Mouse (Mus musculus) stomach, embryonic 16.5 days (tissue): Measurements from ENCODE around the gene Ankrd65. TPM values are rescaled to one million over a fixed set of nuclear protein-coding genes. Genes with fewer than 3 reads are reported as not detected.
A peak's percentile ranks its signal among the peaks of the same experiment; 100 is the strongest.
"Not testable (repeated sequence)": the region's sequence is repeated elsewhere in the genome, so short reads cannot be mapped to it uniquely, and the experiment has no call there.

Experiments used
- ATAC-seq: fragments of 200-750 bp; cut with Nextera tagmentation; 2 replicates; pipeline ENCODE4 v1.8.0; 2017; ENCODE audit warnings: moderate number of reproducible peaks, moderate TSS enrichment; ENCODE audit not compliant: insufficient read depth, low FRiP score
- H3K27ac ChIP-seq: fragments of 300-500 bp; sonication (generic); 2 replicates; pipeline ENCODE4 v1.5.1; 2014; ENCODE audit warnings: low read length
- H3K27me3 ChIP-seq: fragments of 300-500 bp; sonication (generic); 2 replicates; pipeline ENCODE4 v1.6.1; 2014; ENCODE audit warnings: low read length, control low read depth, mixed read lengths; ENCODE audit not compliant: control insufficient read depth, insufficient read depth
- H3K36me3 ChIP-seq: fragments of 300-500 bp; sonication (generic); 2 replicates; pipeline ENCODE4 v1.6.1; 2014; ENCODE audit warnings: low read length; ENCODE audit not compliant: control insufficient read depth, insufficient read depth
- H3K4me1 ChIP-seq: fragments of 300-500 bp; sonication (generic); 2 replicates; pipeline ENCODE4 v1.6.1; 2014; ENCODE audit warnings: low read length, control low read depth, mixed read lengths; ENCODE audit not compliant: control insufficient read depth, insufficient read depth
- H3K4me2 ChIP-seq: fragments of 300-500 bp; sonication (generic); 2 replicates; pipeline ENCODE4 v1.6.1; 2014; ENCODE audit warnings: low read depth, low read length, mixed read lengths
- H3K4me3 ChIP-seq: fragments of 300-500 bp; sonication (generic); replicated peaks from 2 replicates; pipeline ENCODE4 v1.5.1; 2014; ENCODE audit warnings: mild to moderate bottlenecking, low read length
- H3K9ac ChIP-seq: fragments of 300-500 bp; sonication (generic); 2 replicates; pipeline ENCODE4 v1.6.1; 2014; ENCODE audit warnings: low read length
- H3K9me3 ChIP-seq: fragments of 300-500 bp; sonication (generic); replicated peaks from 2 replicates; pipeline ENCODE4 v1.6.1; 2016; ENCODE audit warnings: low read length, control low read depth; ENCODE audit not compliant: control insufficient read depth
- WGBS: fragments of 180-500 bp; shearing (Covaris S2); extraction: QIAGEN DNeasy Blood & Tissue Kit; methylation state at CpG from one replicate; pipeline ENCODE4 v1.1.7; 2014; 5-methylcytosine and 5-hydroxymethylcytosine counted together
- polyA plus RNA-seq: library from polyadenylated mRNA; unstranded; fragments of >200 nt; fragmentation: Nextera tagmentation; extraction: Ambion mirVana; gene quantifications from 2 replicates; pipeline ENCODE4 v1.2.1, GENCODE M21; 2015

Ankrd65 gene
- polyA plus RNA-seq, 1 experiment from 2014 or later = 0.35 TPM

DNA sequence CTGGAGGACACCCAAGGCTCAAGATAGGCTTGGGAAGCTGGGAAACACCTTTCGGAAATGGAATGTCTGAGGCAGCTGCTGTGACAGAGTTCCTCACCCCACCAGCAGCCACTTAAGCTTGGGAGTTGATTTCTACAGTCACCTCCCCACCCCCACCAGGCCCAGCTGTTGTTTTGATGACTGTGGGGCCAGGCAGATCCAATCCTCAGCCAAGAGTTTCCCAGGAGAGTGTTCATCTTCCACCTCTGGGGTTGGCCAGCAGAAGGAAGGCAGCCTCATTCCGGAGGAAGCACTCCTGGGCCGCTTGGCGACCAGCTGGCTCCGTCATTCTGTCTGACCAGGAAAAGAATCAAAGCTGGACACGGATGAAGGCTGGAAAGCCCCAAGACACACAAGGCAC is 9.3 kb upstream of the Ankrd65 start:
- Histone ChIP-seq H3K27ac (no peak overlapping the region), H3K9ac (no peak overlapping the region), H3K9me3 (no peaks in the 10 kb centered on the region), H3K4me3 (no peak overlapping the region), H3K36me3 (no peaks in the 10 kb centered on the region), H3K27me3 (no peaks in the 10 kb centered on the region), H3K4me1 (peaks cover 20% of the 10 kb centered on the region), H3K4me2 (no peak overlapping the region)
- 28% methylated on average over 6 of the region's 6 CpGs for WGBS
- ATAC-seq = no peak

DNA sequence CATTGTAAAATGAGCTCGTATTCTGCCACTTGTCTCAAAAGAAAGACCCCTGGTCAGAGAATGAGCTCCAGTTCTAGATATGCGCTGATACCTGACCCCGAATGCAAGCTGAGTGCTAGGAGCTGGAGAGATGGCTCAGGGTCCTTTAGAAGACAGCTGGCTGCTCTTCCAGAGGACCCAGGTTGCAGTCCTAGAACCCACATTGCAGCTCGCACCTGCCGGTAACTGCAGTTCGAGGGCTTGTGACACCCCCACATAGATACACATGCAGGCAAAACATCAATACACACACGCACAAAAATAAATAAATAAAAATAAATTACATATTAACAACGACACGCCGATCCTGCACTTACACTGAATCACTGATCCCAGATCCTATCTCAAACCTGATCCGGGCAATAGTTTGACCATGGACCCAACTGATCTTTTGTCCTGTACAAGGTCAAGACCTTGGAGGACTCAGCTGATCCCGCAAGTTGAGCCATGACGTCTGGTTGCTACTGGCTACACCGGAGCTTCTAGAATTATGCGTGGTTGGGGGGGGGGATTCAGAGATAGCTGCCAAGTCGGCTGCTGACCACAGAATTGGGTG is 6.7 kb upstream of the Ankrd65 start:
- Histone ChIP-seq H3K36me3 (no peaks in the 10 kb centered on the region), H3K4me1 (peaks cover 7% of the 10 kb centered on the region; the same call in 1 of the 2 replicates), H3K4me2 (peak overlapping the region; percentile 76), H3K9me3 (no peaks in the 10 kb centered on the region), H3K27me3 (no peaks in the 10 kb centered on the region), H3K27ac (peak overlapping the region; percentile 82; the same call in 1 of the 2 replicates), H3K4me3 (peak overlapping the region; percentile 68), H3K9ac (peak overlapping the region; percentile 92)
- ATAC-seq = 0 out of 2 replicates have a peak, but pooled peaks have one; percentile 12
- WGBS = 35% methylated on average over 16 of the region's 16 CpGs

DNA sequence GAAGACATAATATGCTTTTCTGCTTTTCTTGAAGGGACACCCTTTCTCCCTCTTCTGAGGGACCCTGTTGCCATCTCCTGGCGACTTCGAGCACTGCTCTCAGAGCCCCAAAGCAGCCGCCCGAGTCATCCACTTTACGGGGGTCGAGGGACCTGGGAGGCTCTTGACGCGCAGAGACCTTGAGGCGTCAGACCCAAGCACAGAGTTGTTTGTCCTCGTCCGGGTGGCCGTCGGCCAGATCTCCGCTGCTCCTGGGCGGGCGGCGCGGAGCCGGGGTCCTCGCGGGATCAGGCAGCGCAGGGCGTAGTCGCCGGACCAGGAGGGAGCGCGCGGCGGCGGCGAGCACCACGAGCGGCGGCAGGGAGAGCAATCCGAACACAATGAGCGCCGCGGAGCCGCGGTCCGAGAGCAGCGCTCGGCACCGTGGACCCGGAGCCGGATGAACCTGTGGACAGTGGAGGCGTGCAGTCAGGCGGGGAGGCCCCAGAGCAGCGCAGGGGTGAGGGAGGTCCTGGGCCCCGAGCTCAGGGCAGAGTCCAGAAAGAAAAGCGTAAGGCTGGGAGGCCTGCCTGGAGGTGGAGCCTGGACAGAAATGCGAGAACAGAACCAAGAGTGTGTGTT is 6.0 kb upstream of the Ankrd65 start:
- peak overlapping the region; percentile 76 for H3K4me2 ChIP-seq
- peak overlapping the region; percentile 82 for H3K27ac ChIP-seq
- peak overlapping the region; percentile 68 for H3K4me3 ChIP-seq
- WGBS = under 1% methylated on average over 52 of the region's 52 CpGs
- no peaks in the 10 kb centered on the region for H3K9me3 ChIP-seq
- H3K27me3 ChIP-seq = no peaks in the 10 kb centered on the region
- peak; percentile 83 for ATAC-seq
- peak overlapping the region; percentile 92 for H3K9ac ChIP-seq
- no peaks in the 10 kb centered on the region for H3K36me3 ChIP-seq
- peaks cover 7% of the 10 kb centered on the region; the same call in 1 of the 2 replicates for H3K4me1 ChIP-seq

DNA sequence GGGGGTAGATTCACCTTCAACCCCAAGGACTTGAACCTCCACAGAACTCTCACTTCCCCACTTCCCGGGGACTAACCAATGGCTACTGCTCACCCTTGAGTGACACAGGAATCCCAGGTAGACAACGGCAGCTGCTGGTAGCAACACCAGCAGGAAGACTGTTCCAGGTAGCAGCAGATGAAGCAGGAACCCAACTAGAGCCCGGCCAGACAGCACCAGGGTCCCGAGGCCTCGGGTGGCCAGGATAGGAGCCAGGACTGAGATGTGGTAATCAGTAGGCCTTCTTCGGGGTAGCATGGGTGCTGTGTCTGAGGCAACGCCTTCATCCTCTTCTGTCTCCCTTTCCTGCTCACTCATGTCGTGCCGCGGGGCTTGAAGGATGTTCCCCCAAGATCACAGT is 5.0 kb upstream of the Ankrd65 start:
- H3K27ac ChIP-seq = no peak overlapping the region
- no peak for ATAC-seq
- WGBS = 79% methylated on average over 10 of the region's 10 CpGs
- H3K9me3 ChIP-seq = no peaks in the 10 kb centered on the region
- no peaks in the 10 kb centered on the region for H3K27me3 ChIP-seq
- no peaks in the 10 kb centered on the region for H3K36me3 ChIP-seq
- H3K4me2 ChIP-seq = no peak overlapping the region
- H3K9ac ChIP-seq = peak overlapping the region; percentile 9; the same call in 1 of the 2 replicates
- H3K4me1 ChIP-seq = peaks cover 7% of the 10 kb centered on the region; the same call in 1 of the 2 replicates
- H3K4me3 ChIP-seq = no peak overlapping the region

DNA sequence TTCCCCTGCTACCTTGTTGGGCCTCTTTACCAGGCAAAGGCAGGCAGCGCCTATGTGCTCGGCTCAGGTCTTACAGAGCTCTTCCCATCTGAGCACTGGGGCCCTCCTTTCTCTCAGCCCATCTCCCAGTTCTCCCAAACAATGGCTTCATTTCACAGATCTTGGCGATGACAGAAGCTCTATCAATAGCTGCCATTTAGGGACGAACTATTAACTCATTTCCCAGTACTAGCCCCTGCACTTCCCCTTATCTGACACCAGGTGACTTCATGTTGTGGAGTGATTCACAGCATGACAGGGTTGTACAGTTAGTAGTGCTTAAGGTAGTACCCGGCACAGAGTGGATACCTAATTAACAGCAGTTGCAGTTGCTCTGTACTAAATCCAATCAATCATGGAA is 4.4 kb upstream of the Ankrd65 start, which contains the start of gene Tmem88b:
Gene Tmem88b, minus strand, starts transcription at position 56 of the 400 bp plus-strand sequence.
- no peak for ATAC-seq
- peak within 1 kb of the TSS; percentile 76 for H3K4me2 ChIP-seq
- H3K27ac ChIP-seq = no peak within 1 kb of the TSS

DNA sequence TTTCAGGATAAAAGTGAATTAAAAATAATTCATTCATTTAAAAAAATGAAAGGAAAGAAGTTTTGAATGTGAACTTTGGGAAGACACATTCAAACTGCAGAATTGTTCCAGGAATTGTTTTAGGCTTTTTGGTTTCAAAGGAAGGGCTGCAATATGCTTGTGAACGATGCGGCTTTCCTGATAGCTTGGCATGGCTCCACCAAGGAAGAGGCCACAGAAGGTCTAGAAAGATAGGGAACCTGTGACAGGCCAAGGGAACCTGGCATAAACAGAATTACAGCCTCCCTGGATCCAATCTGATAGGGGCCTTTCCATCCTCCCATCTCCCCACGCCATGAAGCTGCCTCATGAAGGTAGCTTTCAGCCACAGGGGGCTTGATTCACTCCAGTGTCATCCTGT is 1.9 kb upstream of the Ankrd65 start:
- H3K4me3 ChIP-seq = no peak overlapping the region
- ATAC-seq = no peak
- no peak overlapping the region for H3K27ac ChIP-seq
- H3K27me3 ChIP-seq = no peaks in the 10 kb centered on the region
- peaks cover 4% of the 10 kb centered on the region; the same call in 1 of the 2 replicates for H3K4me1 ChIP-seq
- no peaks in the 10 kb centered on the region for H3K9me3 ChIP-seq
- H3K4me2 ChIP-seq = no peak overlapping the region
- no peak overlapping the region for H3K9ac ChIP-seq
- H3K36me3 ChIP-seq = no peaks in the 10 kb centered on the region
- 66% methylated on average over 3 of the region's 3 CpGs for whole genome bisulfite sequencing

More for the DNA sequence above, 4.4 kb upstream of the Ankrd65 start, which contains the start of gene Tmem88b:
- H3K9ac ChIP-seq = peak within 1 kb of the TSS; percentile 92
- H3K27me3 ChIP-seq = no peaks in the 10 kb centered on the region
- H3K4me3 ChIP-seq = peak within 1 kb of the TSS; percentile 68
- no peaks in the 10 kb centered on the region for H3K36me3 ChIP-seq
- no peaks in the 10 kb centered on the region for H3K9me3 ChIP-seq
- 67% methylated on average over 5 of the region's 5 CpGs for WGBS
- H3K4me1 ChIP-seq = peaks cover 6% of the 10 kb centered on the region; the same call in 1 of the 2 replicates

DNA sequence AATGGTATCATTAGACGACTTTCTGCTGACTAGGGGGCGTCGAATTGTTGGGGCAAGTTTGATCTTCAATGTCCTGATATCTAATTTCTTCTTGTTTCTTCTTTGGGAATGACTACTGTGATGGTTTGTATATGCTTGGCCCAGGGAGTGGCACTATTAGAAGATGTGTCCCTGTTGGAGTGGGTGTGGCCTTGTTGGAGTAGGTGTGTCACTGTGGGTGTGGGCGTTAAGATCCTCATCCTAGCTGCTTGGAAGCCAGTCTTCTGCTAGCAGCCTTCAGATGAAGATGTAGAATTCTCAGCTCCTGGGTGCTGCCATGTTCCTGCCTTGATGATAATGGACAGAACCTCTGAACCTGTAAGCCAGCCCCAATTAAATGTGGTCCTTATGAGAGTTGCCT is 1.4 kb upstream of the Ankrd65 start:
- H3K4me2 ChIP-seq, H3K27ac ChIP-seq, H3K36me3 ChIP-seq, H3K9ac ChIP-seq, H3K27me3 ChIP-seq, H3K4me3 ChIP-seq, H3K4me1 ChIP-seq, ATAC-seq, H3K9me3 ChIP-seq: not testable (repeated sequence)
- 70% methylated on average over 4 of the region's 4 CpGs for WGBS

DNA sequence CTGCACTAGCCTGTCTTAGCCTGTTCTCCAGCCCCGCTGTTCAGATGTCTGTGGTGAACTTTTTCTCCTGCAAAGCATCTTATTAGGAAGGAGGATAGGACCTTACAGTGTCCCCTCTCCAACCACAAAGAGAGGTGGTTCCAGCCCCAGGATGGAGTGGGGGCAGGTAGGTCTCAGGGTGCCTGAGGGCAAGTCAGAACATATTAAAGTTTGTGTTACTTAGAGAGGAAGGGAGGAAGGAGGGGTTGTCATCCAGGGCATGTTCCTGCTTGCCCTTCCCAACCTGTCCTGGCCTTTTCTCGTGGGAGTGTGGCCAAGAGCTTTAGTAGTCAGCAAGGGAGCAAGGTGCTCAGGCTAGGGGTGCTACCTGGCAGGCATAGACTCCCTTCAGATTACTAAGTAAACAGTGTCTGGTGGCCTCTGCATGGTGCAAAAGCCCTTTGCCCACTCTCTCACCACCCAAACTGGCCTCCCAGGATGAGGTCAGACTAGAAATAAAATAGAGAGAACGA is 467 bp downstream of the Ankrd65 start:
- WGBS = 35% methylated on average over 3 of the region's 3 CpGs
- H3K27ac ChIP-seq = peak overlapping the region; percentile 74
- peak; percentile 62 for ATAC-seq

DNA sequence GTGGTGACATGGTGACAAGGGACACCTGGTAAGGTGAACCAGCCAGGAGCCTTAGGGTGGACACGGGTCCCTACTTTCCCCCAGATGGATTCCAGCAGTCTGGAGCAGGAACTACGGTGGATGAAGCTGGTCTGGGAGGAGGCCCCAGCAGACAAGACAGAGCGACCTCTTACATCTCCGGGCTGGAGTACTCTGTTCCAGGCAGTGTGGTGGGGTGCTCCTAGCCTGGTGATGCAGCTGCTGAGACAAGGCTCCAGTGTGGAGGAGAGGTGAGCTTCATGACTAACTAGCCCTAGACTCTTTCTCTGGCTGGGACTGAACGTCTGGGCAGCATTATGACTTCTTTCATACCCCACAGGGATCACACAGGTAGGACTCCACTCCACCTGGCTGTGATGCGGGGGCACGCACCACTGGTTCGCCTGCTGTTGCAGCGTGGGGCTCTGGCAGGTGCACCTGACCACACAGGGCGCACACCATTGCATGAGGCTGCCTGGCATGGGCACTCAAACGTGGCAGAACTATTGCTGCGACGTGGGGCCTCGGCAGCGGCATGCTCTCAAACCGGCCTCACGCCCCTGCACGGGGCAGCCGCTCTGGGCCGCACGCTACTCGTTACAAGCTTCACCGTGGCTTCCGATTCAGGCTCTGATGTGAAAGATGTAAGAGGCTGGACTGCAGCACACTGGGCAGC is 1.1 kb downstream of the Ankrd65 start:
- no peaks in the 10 kb centered on the region for H3K9me3 ChIP-seq
- no peak overlapping the region for H3K4me3 ChIP-seq
- no peaks in the 10 kb centered on the region for H3K4me1 ChIP-seq
- H3K27ac ChIP-seq = peak overlapping the region; percentile 72
- no peaks in the 10 kb centered on the region for H3K27me3 ChIP-seq
- no peak for ATAC-seq
- H3K4me2 ChIP-seq = no peak overlapping the region
- no peaks in the 10 kb centered on the region for H3K36me3 ChIP-seq
- no peak overlapping the region; the same call in 1 of the 2 replicates for H3K9ac ChIP-seq
- 69% methylated on average over 24 of the region's 24 CpGs for WGBS

More for the DNA sequence above, 467 bp downstream of the Ankrd65 start:
- H3K9me3 ChIP-seq = no peaks in the 10 kb centered on the region
- peak overlapping the region; percentile 14; the same call in 1 of the 2 replicates for H3K9ac ChIP-seq
- no peak overlapping the region for H3K4me2 ChIP-seq
- H3K36me3 ChIP-seq = no peaks in the 10 kb centered on the region
- no peaks in the 10 kb centered on the region for H3K4me1 ChIP-seq
- H3K27me3 ChIP-seq = no peaks in the 10 kb centered on the region
- no peak overlapping the region for H3K4me3 ChIP-seq
